Mouse (Mus musculus) embryonic facial prominence, embryonic 10.5 days (tissue): ENCODE data around the gene Mpp1. TPM values are rescaled to one million over a fixed set of nuclear protein-coding genes. Genes with fewer than 3 reads are reported as not detected.
"Not testable (repeated sequence)": the region's sequence is repeated elsewhere in the genome, so short reads cannot be mapped to it uniquely, and the experiment has no call there.

Source experiments
- DNase-seq: peaks from one replicate; pipeline ENCODE4 v3.0.0-alpha.2; 2017; ENCODE audit warnings: low spot score
- H3K27ac ChIP-seq: fragments of 300-500 bp; sonication (generic); replicated peaks from 2 replicates; pipeline ENCODE4 v1.5.1; 2016; ENCODE audit warnings: mild to moderate bottlenecking
- H3K27me3 ChIP-seq: fragments of 300-500 bp; sonication (generic); replicated peaks from 2 replicates; pipeline ENCODE4 v1.6.1; 2016; ENCODE audit warnings: low read depth, mild to moderate bottlenecking; ENCODE audit not compliant: poor library complexity, severe bottlenecking
- H3K36me3 ChIP-seq: fragments of 300-500 bp; sonication (generic); replicated peaks from 2 replicates; pipeline ENCODE4 v1.6.1; 2016; ENCODE audit warnings: mild to moderate bottlenecking, moderate library complexity
- H3K4me1 ChIP-seq: fragments of 300-500 bp; sonication (generic); 2 replicates; pipeline ENCODE4 v1.6.1; 2016
- H3K4me3 ChIP-seq: fragments of 300-500 bp; sonication (generic); 2 replicates; pipeline ENCODE4 v1.5.1; 2016; ENCODE audit warnings: mild to moderate bottlenecking, moderate library complexity
- H3K9me3 ChIP-seq: fragments of 300-500 bp; sonication (generic); 2 replicates; pipeline ENCODE4 v1.6.1; 2016; ENCODE audit warnings: mild to moderate bottlenecking
- WGBS: fragments of 180-500 bp; shearing (Covaris S2); methylation state at CpG from one replicate; pipeline ENCODE4 v1.1.7; 2016; 5-methylcytosine and 5-hydroxymethylcytosine counted together
- polyA plus RNA-seq: library from polyadenylated mRNA; unstranded; fragments of >200 nt; fragmentation: Nextera tagmentation; extraction: Ambion mirVana; gene quantifications from 2 replicates; pipeline ENCODE4 v1.2.1, GENCODE M21; 2016

The Mpp1 gene
- 23.4 and 24.8 TPM in 2 replicates for polyA plus RNA-seq

DNA sequence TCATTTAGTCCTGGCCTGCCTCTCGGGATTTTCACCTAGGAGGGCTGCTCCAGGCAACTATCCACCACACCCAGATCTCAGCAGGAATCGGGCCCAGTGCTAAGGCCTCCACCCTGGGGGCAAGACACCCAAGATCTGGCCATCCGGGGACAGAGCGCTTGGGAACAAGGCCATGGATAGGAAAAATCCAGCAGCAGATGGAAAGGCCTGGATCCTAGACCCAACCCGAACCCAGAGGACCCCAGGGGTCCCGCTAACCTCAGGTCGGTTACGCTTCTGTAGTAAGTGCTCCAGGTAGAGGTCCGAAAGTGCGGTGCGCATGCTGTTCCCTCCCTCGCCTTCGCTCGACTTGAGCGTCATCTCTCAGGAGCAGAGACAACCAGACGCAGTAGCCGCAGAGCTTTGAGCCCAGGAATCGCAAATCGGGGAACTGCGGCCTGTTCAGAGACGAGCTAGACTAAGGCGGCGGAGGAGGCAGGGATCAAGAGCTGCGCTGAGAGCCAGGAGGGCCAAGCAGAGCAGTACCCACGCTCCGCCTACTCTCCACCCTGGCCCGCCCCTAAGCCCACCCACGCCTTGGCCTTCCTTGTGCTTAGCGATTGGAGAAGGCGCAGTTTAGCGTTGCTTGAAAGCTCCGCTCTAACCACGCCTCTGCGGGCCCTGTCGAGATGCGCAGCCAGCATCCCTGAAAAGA, at the start of gene Mpp1:
Gene Mpp1, minus strand, starts transcription at position 550 of the 694 bp plus-strand sequence.
- no peaks in the 10 kb centered on the region for H3K36me3 ChIP-seq
- H3K4me1 ChIP-seq, result no peaks in the 10 kb centered on the region
- no peaks in the 10 kb centered on the region for H3K27me3 ChIP-seq
- 19% methylated on average over 36 of the region's 36 CpGs for WGBS
- H3K9me3 ChIP-seq, result no peaks in the 10 kb centered on the region
- H3K27ac ChIP-seq, result peak within 1 kb of the TSS; percentile 78
- peak within 1 kb of the TSS; percentile 62 for H3K4me3 ChIP-seq
- peak; percentile 88 for DNase-seq

DNA sequence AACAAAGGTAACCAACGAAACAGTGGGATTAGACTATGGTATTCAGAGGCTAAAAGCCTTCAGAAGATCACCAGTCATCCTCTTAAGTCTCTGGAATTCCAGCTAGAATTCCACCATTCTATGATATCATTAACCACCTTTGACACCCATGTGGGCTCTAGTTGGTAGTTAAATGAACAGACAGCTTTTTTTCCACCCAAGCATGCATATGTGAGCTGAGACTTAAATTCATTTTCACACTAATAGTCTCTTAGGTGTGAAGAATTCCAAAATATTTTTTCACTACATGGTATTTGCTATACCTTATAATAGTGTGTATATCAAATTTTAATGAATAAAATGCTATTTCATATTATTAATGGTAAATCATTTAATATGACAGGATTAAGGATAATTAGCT, 32.9 kb upstream of the Mpp1 start, which contains the start of gene Smim9:
Gene Smim9, minus strand, starts transcription at position 101 of the 400 bp plus-strand sequence.
- no peak for DNase-seq
- Histone ChIP-seq H3K27ac (no peak within 1 kb of the TSS), H3K4me1 (no peaks in the 10 kb centered on the region), H3K9me3 (no peaks in the 10 kb centered on the region), H3K27me3 (no peaks in the 10 kb centered on the region), H3K36me3 (no peaks in the 10 kb centered on the region), H3K4me3 (no peak within 1 kb of the TSS)
- 64% methylated on average over 1 of the region's 1 CpGs for WGBS

DNA sequence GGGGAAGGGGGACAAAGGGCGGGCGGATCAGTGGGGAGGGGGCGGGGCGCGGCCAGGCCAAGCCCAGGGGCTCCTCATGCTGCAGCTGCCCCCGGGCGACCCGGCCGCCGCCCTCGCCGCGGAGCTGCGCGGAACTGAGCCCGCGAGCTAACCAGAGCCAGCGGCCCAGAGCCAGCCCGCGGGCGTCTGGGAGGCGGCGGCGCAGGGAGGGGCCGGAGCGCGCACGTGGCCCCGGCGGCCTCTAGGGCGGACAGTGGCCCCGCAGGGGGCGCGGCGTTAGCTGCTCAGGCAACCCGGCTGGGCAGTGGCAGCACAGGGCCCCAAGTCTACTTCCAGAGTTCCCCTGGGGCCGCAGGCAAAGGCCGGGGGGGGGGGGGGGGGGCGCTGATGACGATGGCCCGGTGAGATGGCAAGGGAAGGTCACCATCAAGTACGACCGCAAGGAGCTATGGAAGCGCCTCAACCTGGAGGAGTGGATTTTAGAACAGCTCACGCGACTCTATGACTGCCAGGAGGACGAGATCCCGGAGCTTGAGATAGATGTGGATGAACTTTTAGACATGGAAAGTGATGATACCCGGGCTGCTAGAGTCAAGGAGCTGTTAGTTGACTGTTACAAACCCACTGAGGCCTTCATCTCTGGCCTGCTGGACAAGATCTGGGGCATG, 24.9 kb upstream of the Mpp1 start:
- no peaks in the 10 kb centered on the region for H3K4me1 ChIP-seq
- no peaks in the 10 kb centered on the region for H3K9me3 ChIP-seq
- no peaks in the 10 kb centered on the region for H3K36me3 ChIP-seq
- 15% methylated on average over 45 of the region's 49 CpGs for WGBS
- peak; percentile 72 for DNase-seq
- H3K27ac ChIP-seq, result peak overlapping the region; percentile 74
- no peaks in the 10 kb centered on the region for H3K27me3 ChIP-seq
- H3K4me3 ChIP-seq, result peak overlapping the region; percentile 56

DNA sequence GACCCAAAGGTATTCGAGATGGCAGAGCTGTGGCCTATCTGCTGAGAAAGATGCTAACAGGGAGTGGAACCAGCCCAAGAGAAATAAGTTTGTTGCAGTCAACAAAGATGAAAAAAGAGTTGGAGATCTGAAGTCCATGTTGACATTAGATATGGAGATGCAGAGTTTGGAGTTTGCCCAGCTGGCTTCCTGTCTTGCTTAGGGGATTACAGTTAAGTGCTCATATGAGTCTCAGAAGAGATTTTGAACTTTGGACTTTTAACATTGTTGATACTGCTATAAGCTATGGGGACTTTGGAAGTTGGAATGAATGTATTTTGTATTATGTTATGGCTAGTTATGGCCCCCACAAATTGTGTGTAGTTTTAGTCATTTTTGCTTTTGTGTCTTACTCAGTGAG, 21.4 kb upstream of the Mpp1 start:
- no peak for DNase-seq
- no peak overlapping the region for H3K4me3 ChIP-seq
- H3K27ac ChIP-seq, result no peak overlapping the region
- WGBS, result 59% methylated on average over 1 of the region's 1 CpGs
- H3K4me1 ChIP-seq, result no peaks in the 10 kb centered on the region
- H3K27me3 ChIP-seq, result no peaks in the 10 kb centered on the region
- no peaks in the 10 kb centered on the region for H3K36me3 ChIP-seq
- H3K9me3 ChIP-seq, result no peaks in the 10 kb centered on the region

DNA sequence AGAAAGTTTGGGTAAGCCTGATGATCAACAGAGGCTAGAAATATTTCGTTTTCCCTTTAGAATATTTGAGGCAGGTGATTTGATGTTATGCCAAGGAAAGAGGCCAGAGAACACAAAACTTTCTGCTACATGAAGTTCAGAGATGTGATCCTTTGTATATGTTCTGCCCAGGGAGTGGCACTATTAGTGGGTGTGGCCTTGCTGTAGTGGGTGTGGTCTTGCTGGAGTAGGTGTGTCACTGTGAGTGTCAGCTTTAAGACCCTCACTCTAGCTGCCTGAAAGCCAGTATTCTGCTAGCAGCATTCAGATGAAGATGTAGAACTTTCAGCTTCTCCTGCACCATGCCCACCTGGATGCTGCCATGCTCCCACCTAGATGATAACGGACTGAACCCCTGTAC, 19.5 kb upstream of the Mpp1 start:
- no peak overlapping the region for H3K27ac ChIP-seq
- no peak overlapping the region for H3K4me3 ChIP-seq
- WGBS, result 78% methylated on average over 2 of the region's 2 CpGs
- no peaks in the 10 kb centered on the region for H3K27me3 ChIP-seq
- no peaks in the 10 kb centered on the region for H3K9me3 ChIP-seq
- H3K36me3 ChIP-seq, result no peaks in the 10 kb centered on the region
- no peaks in the 10 kb centered on the region for H3K4me1 ChIP-seq
- no peak for DNase-seq

DNA sequence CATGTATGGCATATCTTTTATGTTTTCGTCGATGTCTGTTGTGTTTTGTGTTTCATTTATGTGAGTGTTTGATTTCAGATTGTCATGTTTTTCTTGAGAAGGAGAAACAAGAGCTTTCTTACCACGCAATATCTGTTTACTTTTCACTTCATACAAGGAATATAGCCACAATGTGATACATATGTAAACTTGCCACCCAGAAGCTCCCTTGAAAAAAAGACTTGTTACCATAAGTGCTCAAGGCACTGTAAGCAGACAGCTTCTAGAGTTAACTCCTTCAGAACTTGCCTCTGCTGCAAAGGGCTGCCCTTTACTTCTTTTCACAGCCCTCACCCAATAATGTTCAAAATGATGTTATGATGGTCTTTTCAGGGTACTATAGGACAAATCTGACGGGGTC, 17.6 kb upstream of the Mpp1 start:
- no peak for DNase-seq
- H3K9me3 ChIP-seq, result no peaks in the 10 kb centered on the region
- 85% methylated on average over 4 of the region's 4 CpGs for WGBS
- H3K27me3 ChIP-seq, result no peaks in the 10 kb centered on the region
- no peaks in the 10 kb centered on the region for H3K4me1 ChIP-seq
- H3K36me3 ChIP-seq, result no peaks in the 10 kb centered on the region
- H3K27ac ChIP-seq, result no peak overlapping the region
- no peak overlapping the region for H3K4me3 ChIP-seq

DNA sequence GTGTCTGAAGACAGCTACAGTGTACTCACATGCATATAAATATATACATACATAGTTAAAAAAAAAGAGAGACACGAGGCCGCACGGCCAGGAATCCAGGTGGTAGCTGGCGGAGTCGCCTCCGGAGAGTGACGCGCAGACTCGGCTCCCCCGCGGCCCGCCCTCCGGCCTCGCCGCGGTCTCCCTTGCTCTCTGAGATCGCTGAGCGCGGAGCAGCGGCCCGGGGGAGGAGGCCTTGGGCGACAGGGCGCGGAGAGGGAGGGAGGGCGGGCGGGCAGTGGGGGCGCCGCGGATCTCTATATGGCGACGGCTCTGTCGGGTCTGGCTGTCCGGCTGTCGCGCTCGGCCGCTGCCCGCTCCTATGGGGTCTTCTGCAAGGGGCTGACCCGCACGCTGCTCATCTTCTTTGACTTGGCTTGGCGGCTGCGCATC, 12.3 kb upstream of the Mpp1 start:
- H3K4me3 ChIP-seq, result peak overlapping the region; percentile 53
- not testable (repeated sequence) for H3K27ac ChIP-seq, H3K9me3 ChIP-seq, H3K36me3 ChIP-seq, H3K4me1 ChIP-seq, H3K27me3 ChIP-seq
- 23% methylated on average over 40 of the region's 42 CpGs for WGBS
- DNase-seq, result peak; percentile 35

DNA sequence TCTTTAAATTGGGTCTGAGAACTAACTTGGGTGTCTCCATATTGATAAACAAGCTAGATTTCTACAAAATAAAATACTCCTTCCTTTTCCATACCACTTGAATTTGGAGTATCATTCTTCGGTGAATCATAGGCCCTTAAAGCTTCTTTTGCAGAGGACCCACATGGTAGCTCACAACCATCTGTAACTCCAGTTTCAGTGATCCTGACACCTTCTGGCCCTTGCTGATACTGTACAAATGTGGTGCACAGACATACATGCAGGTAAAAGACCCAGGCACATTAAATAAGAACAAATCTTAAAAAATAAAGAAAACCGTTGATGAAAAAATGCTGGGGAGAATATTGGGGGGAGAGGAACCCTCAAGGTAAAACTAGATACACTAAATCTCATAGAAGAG, 7.4 kb upstream of the Mpp1 start:
- H3K27ac ChIP-seq, result no peak overlapping the region
- WGBS, result 94% methylated on average over 2 of the region's 2 CpGs
- no peaks in the 10 kb centered on the region for H3K27me3 ChIP-seq
- H3K36me3 ChIP-seq, result no peaks in the 10 kb centered on the region
- no peak overlapping the region for H3K4me3 ChIP-seq
- no peak for DNase-seq
- no peaks in the 10 kb centered on the region for H3K4me1 ChIP-seq
- no peaks in the 10 kb centered on the region for H3K9me3 ChIP-seq

DNA sequence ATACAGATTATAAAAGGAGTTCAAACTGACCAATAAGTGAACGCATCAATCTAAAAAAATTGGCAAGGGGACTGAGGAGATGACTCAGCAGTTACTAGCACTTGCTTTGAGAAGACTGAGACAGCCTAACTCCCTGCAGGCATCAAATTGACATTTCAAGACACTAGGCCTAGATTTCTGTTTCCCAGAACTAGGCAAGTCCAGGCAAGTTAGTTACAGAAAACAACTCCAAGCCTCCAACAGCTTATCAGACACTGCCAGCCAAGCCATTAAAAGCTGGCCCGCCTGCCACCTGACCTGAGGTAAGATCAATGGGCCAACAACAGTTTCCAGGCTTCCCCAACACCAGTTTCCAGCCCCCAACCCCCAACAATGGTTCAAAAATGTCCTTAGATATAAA, 6.9 kb upstream of the Mpp1 start:
- Histone ChIP-seq H3K4me3 (no peak overlapping the region), H3K4me1 (no peaks in the 10 kb centered on the region), H3K27ac (no peak overlapping the region), H3K9me3 (no peaks in the 10 kb centered on the region), H3K36me3 (no peaks in the 10 kb centered on the region), H3K27me3 (no peaks in the 10 kb centered on the region)
- 88% methylated on average over 2 of the region's 2 CpGs for WGBS
- DNase-seq, result no peak

DNA sequence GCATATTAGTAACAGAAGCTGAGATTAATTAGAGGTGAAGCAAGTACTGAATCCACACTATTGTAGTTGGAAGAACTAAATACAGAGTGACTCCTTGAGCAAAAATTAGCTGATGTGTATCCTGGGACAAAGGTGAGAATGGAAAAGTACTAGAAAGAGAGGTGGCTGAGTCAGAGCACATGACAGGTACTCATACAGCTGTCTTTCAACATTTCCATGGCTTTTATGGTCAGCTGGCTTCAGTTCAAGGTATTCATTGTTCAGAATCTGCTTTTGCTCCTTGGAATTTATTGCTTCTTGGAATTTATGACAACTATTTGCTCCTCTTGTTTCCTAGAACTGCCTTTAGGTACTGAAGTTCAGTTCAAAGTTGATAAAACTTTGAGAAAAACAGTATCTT, 6.1 kb upstream of the Mpp1 start:
- Histone ChIP-seq H3K9me3 (no peaks in the 10 kb centered on the region), H3K27ac (no peak overlapping the region), H3K4me1 (no peaks in the 10 kb centered on the region), H3K36me3 (no peaks in the 10 kb centered on the region), H3K4me3 (no peak overlapping the region), H3K27me3 (no peaks in the 10 kb centered on the region)
- DNase-seq, result no peak

DNA sequence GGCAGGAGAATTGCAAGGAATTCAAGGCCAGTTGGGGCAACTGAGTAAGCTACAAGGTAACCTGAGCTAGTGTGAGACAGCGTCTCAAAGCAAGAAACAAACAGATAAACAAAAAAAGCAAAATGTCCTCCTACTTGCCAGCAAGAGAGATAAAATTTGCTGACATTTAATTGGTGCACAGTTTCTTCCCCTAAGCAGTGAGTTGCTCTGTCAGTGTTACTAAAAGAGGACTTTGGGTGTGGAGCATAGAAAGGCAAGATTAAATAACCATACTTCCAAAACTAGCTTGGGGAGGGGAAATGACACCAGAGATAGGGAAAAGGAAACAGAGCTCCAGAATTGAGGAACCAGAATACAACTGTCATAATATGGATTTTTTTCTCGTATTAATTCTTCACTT, 1.3 kb downstream of the Mpp1 start:
- peaks cover 9% of the 10 kb centered on the region for H3K36me3 ChIP-seq
- H3K9me3 ChIP-seq, result no peaks in the 10 kb centered on the region
- WGBS, result 75% methylated on average over 2 of the region's 2 CpGs
- H3K27ac ChIP-seq, result no peak overlapping the region
- no peaks in the 10 kb centered on the region for H3K27me3 ChIP-seq
- no peaks in the 10 kb centered on the region for H3K4me1 ChIP-seq
- H3K4me3 ChIP-seq, result no peak overlapping the region
- no peak for DNase-seq

DNA sequence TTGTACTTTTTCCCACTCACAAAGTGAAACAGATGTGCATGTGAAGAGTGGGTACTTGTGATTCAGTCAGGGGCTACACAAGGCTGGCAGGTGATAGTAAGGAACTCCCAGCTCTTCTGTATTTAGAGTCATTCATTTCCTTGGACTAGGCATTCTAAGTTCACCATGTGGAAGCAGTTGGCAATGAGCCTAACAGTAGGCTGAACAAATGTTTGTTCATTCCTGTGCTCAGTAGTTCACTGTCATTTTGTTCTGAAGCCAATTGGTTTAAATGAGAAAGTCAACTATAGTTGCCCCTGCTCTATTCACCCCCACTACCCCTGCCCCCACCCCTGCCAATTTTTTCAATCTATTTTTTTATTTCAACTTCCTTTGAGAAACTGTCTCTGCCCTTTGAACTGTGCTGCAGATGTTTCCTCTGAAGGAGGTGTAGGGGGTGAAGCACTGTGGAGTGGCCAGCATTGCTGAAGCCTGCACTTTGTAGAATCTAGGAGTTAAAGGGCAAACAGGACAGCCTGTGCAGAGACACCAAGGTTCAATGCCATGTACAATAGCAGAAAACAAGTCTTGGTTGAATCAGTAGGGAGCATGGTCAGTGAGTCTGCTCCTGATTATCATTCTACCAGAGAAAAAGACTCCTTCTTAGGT, 2.4 kb downstream of the Mpp1 start:
- Histone ChIP-seq H3K9me3 (no peaks in the 10 kb centered on the region), H3K4me1 (no peaks in the 10 kb centered on the region), H3K27me3 (no peaks in the 10 kb centered on the region), H3K4me3 (no peak overlapping the region), H3K27ac (no peak overlapping the region), H3K36me3 (peaks cover 9% of the 10 kb centered on the region)
- no peak for DNase-seq

DNA sequence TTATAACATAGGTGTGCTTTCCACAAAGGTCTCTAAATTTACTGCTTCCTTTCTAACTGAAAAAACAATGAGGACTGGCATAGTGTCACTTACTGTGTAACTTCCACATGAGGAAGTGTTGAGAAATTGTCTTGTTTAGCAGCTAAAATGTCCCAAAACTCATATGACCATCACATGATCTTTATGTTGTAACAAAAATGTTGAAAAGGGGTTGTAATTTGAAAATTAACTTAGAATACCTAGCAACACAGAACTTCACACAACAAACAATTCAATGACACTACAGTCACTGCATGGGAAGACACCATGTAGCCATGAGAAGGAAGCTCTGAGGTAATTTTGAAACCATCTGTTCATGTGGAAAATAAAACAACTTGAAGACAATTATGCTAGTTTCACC, 3.9 kb downstream of the Mpp1 start:
- Histone ChIP-seq H3K9me3 (no peaks in the 10 kb centered on the region), H3K27ac (no peak overlapping the region), H3K27me3 (no peaks in the 10 kb centered on the region), H3K4me3 (no peak overlapping the region), H3K36me3 (peaks cover 9% of the 10 kb centered on the region), H3K4me1 (no peaks in the 10 kb centered on the region)
- DNase-seq, result no peak
